7 mouse cellular contexts compared by ENCODE assay signal in the genomic region with DNA sequence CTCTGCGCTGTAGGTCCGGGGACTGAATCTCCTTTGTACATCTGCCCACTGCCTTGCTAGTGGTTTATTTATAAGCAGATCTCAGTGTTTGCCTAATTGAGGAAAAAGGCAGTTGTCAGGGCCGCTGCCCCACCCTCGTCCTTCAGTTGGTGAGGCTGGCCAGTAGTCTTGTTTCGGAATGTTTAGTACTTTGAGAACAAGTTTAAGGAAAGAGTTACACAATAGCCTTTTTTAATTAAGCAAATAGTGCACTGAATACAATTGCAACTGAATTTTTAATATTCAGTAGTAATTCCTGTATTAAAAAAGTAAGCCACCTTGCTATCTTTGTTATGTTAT. TPM values are rescaled to one million over a fixed set of nuclear protein-coding genes. Genes with fewer than 3 reads are reported as not detected.
DNase-seq lines count a peak whose midpoint lies in the region; ATAC-seq and TF ChIP-seq lines count a peak whose summit lies in the region.

No protein-coding gene starts in this region.

- peaks cover 5% of the 10 kb centered on the region for H3K4me1 ChIP-seq in testis, adult 2 months (ENCODE audit: control insufficient read depth, insufficient read depth, low read length)
- H3K4me1 ChIP-seq in forebrain, embryonic 15.5 days: peaks cover 56% of the 10 kb centered on the region
- no peaks in the 10 kb centered on the region for H3K4me1 ChIP-seq in liver, embryonic 16.5 days (ENCODE audit: control insufficient read depth, low read depth, low read length)

- no peak for DNase-seq in testis, postnatal 10 days (ENCODE audit: low spot score)
- DNase-seq in urinary bladder, postnatal 10 days (ENCODE audit: low spot score): no peak
- no peak for DNase-seq in right cerebral cortex, postnatal 14 days
- DNase-seq in thymus, adult 18-20 months: no peak

- no peak for ATAC-seq in forebrain, embryonic 15.5 days (replicated peaks)
- ATAC-seq in liver, embryonic 16.5 days (ENCODE audit: low read depth): no peak

- H3K9me3 ChIP-seq in forebrain, embryonic 15.5 days: no peaks in the 10 kb centered on the region
- no peaks in the 10 kb centered on the region for H3K9me3 ChIP-seq in liver, embryonic 16.5 days (replicated peaks; ENCODE audit: control insufficient read depth, low read length)

- H3K27ac ChIP-seq in testis, adult 2 months (ENCODE audit: control insufficient read depth, insufficient read depth, low read depth, low read length): peak overlapping the region; percentile 82
- peak overlapping the region; percentile 93 for H3K27ac ChIP-seq in forebrain, embryonic 15.5 days (replicated peaks)
- no peak overlapping the region for H3K27ac ChIP-seq in liver, embryonic 16.5 days (ENCODE audit: low read length)

- H3K4me3 ChIP-seq in testis, adult 2 months (ENCODE audit: control insufficient read depth, low read depth, low read length): peak overlapping the region; percentile 91
- H3K4me3 ChIP-seq in forebrain, embryonic 15.5 days: peak overlapping the region; percentile 93
- peak overlapping the region; percentile 66 for H3K4me3 ChIP-seq in liver, embryonic 16.5 days (ENCODE audit: low read depth, low read length)

- no peak for TF ChIP-seq CTCF in testis, adult 2 months (IDR thresholded peaks at IDR 0.05; ENCODE audit: control insufficient read depth, insufficient read depth, insufficient replicate concordance, low read depth, low read length)

- H3K9ac ChIP-seq in forebrain, embryonic 15.5 days (replicated peaks): peak overlapping the region; percentile 92
- peak overlapping the region; percentile 52 for H3K9ac ChIP-seq in liver, embryonic 16.5 days (ENCODE audit: low read depth, low read length)

- no peak for TF ChIP-seq POLR2A in testis, adult 2 months (IDR thresholded peaks at IDR 0.05; ENCODE audit: control insufficient read depth, low read depth, low read length)

- no peaks in the 10 kb centered on the region; the same call in 1 of the 2 replicates for H3K36me3 ChIP-seq in testis, adult 2 months (ENCODE audit: control insufficient read depth, insufficient read depth, low read length)
- no peaks in the 10 kb centered on the region for H3K36me3 ChIP-seq in forebrain, embryonic 15.5 days
- H3K36me3 ChIP-seq in liver, embryonic 16.5 days (ENCODE audit: control insufficient read depth, insufficient read depth): no peaks in the 10 kb centered on the region

- no peaks in the 10 kb centered on the region for H3K27me3 ChIP-seq in testis, adult 2 months (ENCODE audit: control insufficient read depth, insufficient read depth, low read length)
- H3K27me3 ChIP-seq in forebrain, embryonic 15.5 days: no peaks in the 10 kb centered on the region
- peaks cover 20% of the 10 kb centered on the region for H3K27me3 ChIP-seq in liver, embryonic 16.5 days (ENCODE audit: control insufficient read depth, insufficient read depth, low read depth, low read length)

- 0% methylated on average over 5 of the region's 5 CpGs for WGBS in forebrain, embryonic 15.5 days
- WGBS in liver, embryonic 16.5 days (ENCODE audit: insufficient replicate concordance): 6% methylated on average over 5 of the region's 5 CpGs

- H3K4me2 ChIP-seq in forebrain, embryonic 15.5 days (replicated peaks): peak overlapping the region; percentile 75
- peak overlapping the region; percentile 68 for H3K4me2 ChIP-seq in liver, embryonic 16.5 days (ENCODE audit: low read depth, low read length)

RNA-seq across cellular contexts. Expression of gene Fsd1l, which starts 0.7 kb away (rescaled TPM):
- 2.3 and 2.5 TPM in 2 replicates for polyA plus RNA-seq in testis, adult 2 months (2012; rRNA removed)
- polyA plus RNA-seq in forebrain, embryonic 15.5 days (2015; fragmentation: Nextera tagmentation; extraction: Ambion mirVana): 47.6 and 52.3 TPM in 2 replicates
- polyA plus RNA-seq in liver, embryonic 16.5 days (2015; fragmentation: Nextera tagmentation; extraction: Ambion mirVana): 1.9 and 2.0 TPM in 2 replicates

Comparison
In these comparisons a context has a peak if more than half of its experiments do, and no peak if none do; other contexts are left out.
1. RNA of gene Fsd1l, which starts 0.7 kb away (polyA plus RNA-seq): 47.6 to 52.3 TPM in forebrain, embryonic 15.5 days; 2.3 to 2.5 TPM in testis, adult 2 months and 1.9 to 2.0 TPM in liver, embryonic 16.5 days; every median in the first group is over 10 times any median in the second.
2. Peak in every context shown above with its lines, with median percentiles within 50 percentile points of each other: H3K4me3 ChIP-seq.